In genomic region chr2:32601417-32602065, GRCm38 (mm10) we compare ENCODE assay signal across 8 mouse cellular contexts. TPM values are rescaled to one million over a fixed set of nuclear protein-coding genes. Genes with fewer than 3 reads are reported as not detected.
DNase-seq lines count a peak whose midpoint lies in the region; ATAC-seq lines count a peak whose summit lies in the region.

No protein-coding gene starts in this region.

- H3K4me1 ChIP-seq in kidney, embryonic 16.5 days (ENCODE audit: insufficient read depth, low read length) = peaks cover 9% of the 10 kb centered on the region
- H3K4me1 ChIP-seq in embryonic facial prominence, embryonic 13.5 days = peaks cover 22% of the 10 kb centered on the region
- peaks cover 17% of the 10 kb centered on the region for H3K4me1 ChIP-seq in limb, embryonic 12.5 days (replicated peaks)
- H3K4me1 ChIP-seq in midbrain, embryonic 14.5 days (ENCODE audit: control insufficient read depth, insufficient read depth, low read length) = 0 out of 2 replicates have a peak, but pooled peaks cover 3% of the 10 kb centered on the region

- no peaks in the 10 kb centered on the region for H3K27me3 ChIP-seq in kidney, embryonic 16.5 days (ENCODE audit: insufficient read depth, low read length)
- no peaks in the 10 kb centered on the region for H3K27me3 ChIP-seq in embryonic facial prominence, embryonic 13.5 days
- H3K27me3 ChIP-seq in limb, embryonic 12.5 days = no peaks in the 10 kb centered on the region
- no peaks in the 10 kb centered on the region for H3K27me3 ChIP-seq in midbrain, embryonic 14.5 days (ENCODE audit: control insufficient read depth, insufficient read depth, low read length)

- DNase-seq in kidney, adult 11 months = no peak
- DNase-seq in midbrain, embryonic 14.5 days = peak; percentile 49
- DNase-seq in frontal cortex, adult 2 months (ENCODE audit: extremely low spot score in 1 of 2, low spot score in 1 of 2) = no peak
- DNase-seq in layer of hippocampus, adult 8-10 months (ENCODE audit: low spot score in 2 of 2) = no peak

- H3K27ac ChIP-seq in kidney, embryonic 16.5 days (ENCODE audit: low read length) = no peak overlapping the region
- peak overlapping the region; percentile 82 for H3K27ac ChIP-seq in embryonic facial prominence, embryonic 13.5 days
- peak overlapping the region; percentile 69 for H3K27ac ChIP-seq in limb, embryonic 12.5 days
- no peak overlapping the region for H3K27ac ChIP-seq in midbrain, embryonic 14.5 days (replicated peaks; ENCODE audit: low read depth, low read length)

- 44% methylated on average over 8 of the region's 8 CpGs for WGBS in kidney, embryonic 16.5 days
- 24% methylated on average over 8 of the region's 8 CpGs for WGBS in embryonic facial prominence, embryonic 13.5 days
- WGBS in limb, embryonic 12.5 days = 33% methylated on average over 8 of the region's 8 CpGs
- WGBS in midbrain, embryonic 14.5 days = 42% methylated on average over 8 of the region's 8 CpGs

- H3K36me3 ChIP-seq in kidney, embryonic 16.5 days (ENCODE audit: insufficient read depth, low read length) = no peaks in the 10 kb centered on the region
- H3K36me3 ChIP-seq in embryonic facial prominence, embryonic 13.5 days = peaks cover 17% of the 10 kb centered on the region
- peaks cover 18% of the 10 kb centered on the region for H3K36me3 ChIP-seq in limb, embryonic 12.5 days
- no peaks in the 10 kb centered on the region for H3K36me3 ChIP-seq in midbrain, embryonic 14.5 days (ENCODE audit: control insufficient read depth, insufficient read depth, low read length)

- no peaks in the 10 kb centered on the region for H3K9me3 ChIP-seq in kidney, embryonic 16.5 days (ENCODE audit: low read length)
- no peaks in the 10 kb centered on the region for H3K9me3 ChIP-seq in embryonic facial prominence, embryonic 13.5 days
- H3K9me3 ChIP-seq in limb, embryonic 12.5 days = no peaks in the 10 kb centered on the region
- H3K9me3 ChIP-seq in midbrain, embryonic 14.5 days (ENCODE audit: control insufficient read depth, low read length) = no peaks in the 10 kb centered on the region

- H3K4me3 ChIP-seq in kidney, embryonic 16.5 days (ENCODE audit: low read length) = no peak overlapping the region
- no peak overlapping the region for H3K4me3 ChIP-seq in embryonic facial prominence, embryonic 13.5 days
- H3K4me3 ChIP-seq in limb, embryonic 12.5 days (replicated peaks) = no peak overlapping the region
- no peak overlapping the region for H3K4me3 ChIP-seq in midbrain, embryonic 14.5 days (replicated peaks; ENCODE audit: low read depth, low read length)

- peak; percentile 57; the same call in 1 of the 2 replicates for ATAC-seq in kidney, embryonic 16.5 days (ENCODE audit: low FRiP score, low TSS enrichment)
- peak; percentile 68 for ATAC-seq in activated CD4-positive, CD25-positive, alpha-beta regulatory T cell, adult 4 months
- ATAC-seq in embryonic facial prominence, embryonic 13.5 days (ENCODE audit: insufficient number of reproducible peaks, insufficient read depth, low FRiP score, low TSS enrichment, low read depth) = no peak; the same call in 1 of the 2 replicates
- ATAC-seq in limb, embryonic 12.5 days (ENCODE audit: insufficient number of reproducible peaks, insufficient read depth, low FRiP score, low TSS enrichment, low read depth) = peak; percentile 56; the same call in 1 of the 2 replicates
- no peak for ATAC-seq in midbrain, embryonic 14.5 days (ENCODE audit: low FRiP score, low TSS enrichment)

- H3K4me2 ChIP-seq in kidney, embryonic 16.5 days (replicated peaks; ENCODE audit: low read depth, low read length) = no peak overlapping the region
- peak overlapping the region; percentile 56 for H3K4me2 ChIP-seq in embryonic facial prominence, embryonic 13.5 days
- H3K4me2 ChIP-seq in limb, embryonic 12.5 days = peak overlapping the region; percentile 47; the same call in 1 of the 2 replicates
- H3K4me2 ChIP-seq in midbrain, embryonic 14.5 days (ENCODE audit: low read length) = no peak overlapping the region

- H3K9ac ChIP-seq in kidney, embryonic 16.5 days (replicated peaks; ENCODE audit: low read length) = no peak overlapping the region
- no peak overlapping the region for H3K9ac ChIP-seq in embryonic facial prominence, embryonic 13.5 days
- H3K9ac ChIP-seq in limb, embryonic 12.5 days (replicated peaks) = no peak overlapping the region
- no peak overlapping the region for H3K9ac ChIP-seq in midbrain, embryonic 14.5 days (replicated peaks; ENCODE audit: low read length)

RNA-seq across cellular contexts. Expression of gene St6galnac6, which starts 2.0 kb away (rescaled TPM):
- 18.5 and 18.6 TPM in 2 replicates for polyA plus RNA-seq in kidney, embryonic 16.5 days (2015; fragmentation: Nextera tagmentation; extraction: Ambion mirVana)
- 1 to 10 TPM; 2.5 to 3.4 TPM for polyA plus RNA-seq in activated CD4-positive, CD25-positive, alpha-beta regulatory T cell, adult 4 months (2017; shearing (Covaris generic))
- 29.9 and 35.1 TPM in 2 replicates for polyA plus RNA-seq in embryonic facial prominence, embryonic 13.5 days (2015; fragmentation: Nextera tagmentation; extraction: Ambion mirVana)
- 23.4 and 23.7 TPM in 2 replicates for polyA plus RNA-seq in limb, embryonic 12.5 days (2016; fragmentation: Nextera tagmentation; extraction: Ambion mirVana)
- 7.6 and 10.2 TPM in 2 replicates for polyA plus RNA-seq in midbrain, embryonic 14.5 days (2014; fragmentation: Nextera tagmentation; extraction: Ambion mirVana)
- polyA plus RNA-seq in frontal cortex, adult 2 months (2012; rRNA removed) = 98.8 and 112 TPM in 2 replicates
- 100 to 1,000 TPM; 110 to 144 (median 116) TPM for total RNA-seq in layer of hippocampus, adult 8-10 months (2022)

RNA-seq across cellular contexts. Expression of gene St6galnac4, which starts 14.6 kb away (rescaled TPM):
- 24.7 TPM in 2 replicates for polyA plus RNA-seq in kidney, embryonic 16.5 days (2015; fragmentation: Nextera tagmentation; extraction: Ambion mirVana)
- 10 to 100 TPM; 30.7 to 39.8 TPM for polyA plus RNA-seq in activated CD4-positive, CD25-positive, alpha-beta regulatory T cell, adult 4 months (2017; shearing (Covaris generic))
- 33.1 and 34.7 TPM in 2 replicates for polyA plus RNA-seq in embryonic facial prominence, embryonic 13.5 days (2015; fragmentation: Nextera tagmentation; extraction: Ambion mirVana)
- 29.8 and 29.9 TPM in 2 replicates for polyA plus RNA-seq in limb, embryonic 12.5 days (2016; fragmentation: Nextera tagmentation; extraction: Ambion mirVana)
- polyA plus RNA-seq in midbrain, embryonic 14.5 days (2014; fragmentation: Nextera tagmentation; extraction: Ambion mirVana) = 20.1 and 24.8 TPM in 2 replicates
- polyA plus RNA-seq in frontal cortex, adult 2 months (2012; rRNA removed) = 32.4 and 34.4 TPM in 2 replicates
- 10 to 100 TPM; 36.1 to 48.6 (median 40.3) TPM for total RNA-seq in layer of hippocampus, adult 8-10 months (2022)

RNA-seq across cellular contexts. Expression of gene Ak1, which starts 20.0 kb away (rescaled TPM):
- 35.7 and 39.1 TPM in 2 replicates for polyA plus RNA-seq in kidney, embryonic 16.5 days (2015; fragmentation: Nextera tagmentation; extraction: Ambion mirVana)
- polyA plus RNA-seq in activated CD4-positive, CD25-positive, alpha-beta regulatory T cell, adult 4 months (2017; shearing (Covaris generic)) = under 1 TPM; 0.16 to 0.48 TPM
- 20.7 and 27.3 TPM in 2 replicates for polyA plus RNA-seq in embryonic facial prominence, embryonic 13.5 days (2015; fragmentation: Nextera tagmentation; extraction: Ambion mirVana)
- 34.3 and 34.4 TPM in 2 replicates for polyA plus RNA-seq in limb, embryonic 12.5 days (2016; fragmentation: Nextera tagmentation; extraction: Ambion mirVana)
- 69.2 and 76.2 TPM in 2 replicates for polyA plus RNA-seq in midbrain, embryonic 14.5 days (2014; fragmentation: Nextera tagmentation; extraction: Ambion mirVana)
- polyA plus RNA-seq in frontal cortex, adult 2 months (2012; rRNA removed) = 151 and 154 TPM in 2 replicates
- 100 to 1,000 TPM; 116 to 131 (median 119) TPM for total RNA-seq in layer of hippocampus, adult 8-10 months (2022)

RNA-seq across cellular contexts. Expression of gene 9430097D07Rik, which starts 26.1 kb away (rescaled TPM):
- 0.12 and 0.16 TPM in 2 replicates for polyA plus RNA-seq in kidney, embryonic 16.5 days (2015; fragmentation: Nextera tagmentation; extraction: Ambion mirVana)
- polyA plus RNA-seq in activated CD4-positive, CD25-positive, alpha-beta regulatory T cell, adult 4 months (2017; shearing (Covaris generic)) = not detected
- 0.18 TPM in 1 of 2 replicates, not detected in the other for polyA plus RNA-seq in embryonic facial prominence, embryonic 13.5 days (2015; fragmentation: Nextera tagmentation; extraction: Ambion mirVana)
- 0.55 TPM in 1 of 2 replicates, not detected in the other for polyA plus RNA-seq in limb, embryonic 12.5 days (2016; fragmentation: Nextera tagmentation; extraction: Ambion mirVana)
- 0.29 and 1.3 TPM in 2 replicates for polyA plus RNA-seq in midbrain, embryonic 14.5 days (2014; fragmentation: Nextera tagmentation; extraction: Ambion mirVana)
- polyA plus RNA-seq in frontal cortex, adult 2 months (2012; rRNA removed) = 0.38 and 0.46 TPM in 2 replicates
- total RNA-seq in layer of hippocampus, adult 8-10 months (2022) = under 1 TPM; 0.23 to 0.74 (median 0.40) TPM

RNA-seq across cellular contexts. Expression of gene Pip5kl1, which starts 26.9 kb away (rescaled TPM):
- 2.5 and 2.6 TPM in 2 replicates for polyA plus RNA-seq in kidney, embryonic 16.5 days (2015; fragmentation: Nextera tagmentation; extraction: Ambion mirVana)
- not detected for polyA plus RNA-seq in activated CD4-positive, CD25-positive, alpha-beta regulatory T cell, adult 4 months (2017; shearing (Covaris generic))
- 0.92 and 1.1 TPM in 2 replicates for polyA plus RNA-seq in embryonic facial prominence, embryonic 13.5 days (2015; fragmentation: Nextera tagmentation; extraction: Ambion mirVana)
- polyA plus RNA-seq in limb, embryonic 12.5 days (2016; fragmentation: Nextera tagmentation; extraction: Ambion mirVana) = 3.9 and 5.4 TPM in 2 replicates
- 7.1 and 11.5 TPM in 2 replicates for polyA plus RNA-seq in midbrain, embryonic 14.5 days (2014; fragmentation: Nextera tagmentation; extraction: Ambion mirVana)
- 22.7 and 23.6 TPM in 2 replicates for polyA plus RNA-seq in frontal cortex, adult 2 months (2012; rRNA removed)
- 1 to 10 TPM; 4.0 to 5.2 (median 4.5) TPM for total RNA-seq in layer of hippocampus, adult 8-10 months (2022)

Comparison
In these comparisons a context has a peak if more than half of its experiments do, and no peak if none do; other contexts are left out.
1. ATAC-seq: peak in kidney, embryonic 16.5 days (single experiment), activated CD4-positive, CD25-positive, alpha-beta regulatory T cell, adult 4 months (single experiment) and limb, embryonic 12.5 days (single experiment); none in embryonic facial prominence, embryonic 13.5 days (single experiment) and midbrain, embryonic 14.5 days (single experiment).
2. H3K27ac ChIP-seq: peak in embryonic facial prominence, embryonic 13.5 days (single experiment) and limb, embryonic 12.5 days (single experiment); none in kidney, embryonic 16.5 days (single experiment) and midbrain, embryonic 14.5 days (single experiment).
3. H3K4me2 ChIP-seq: peak in embryonic facial prominence, embryonic 13.5 days (single experiment) and limb, embryonic 12.5 days (single experiment); none in kidney, embryonic 16.5 days (single experiment) and midbrain, embryonic 14.5 days (single experiment).
4. RNA of gene Ak1, which starts 20.0 kb away (polyA plus RNA-seq): 151 to 154 TPM in frontal cortex, adult 2 months, 69.2 to 76.2 TPM in midbrain, embryonic 14.5 days, 35.7 to 39.1 TPM in kidney, embryonic 16.5 days, 34.3 to 34.4 TPM in limb, embryonic 12.5 days and 20.7 to 27.3 TPM in embryonic facial prominence, embryonic 13.5 days; 0.16 to 0.48 TPM in activated CD4-positive, CD25-positive, alpha-beta regulatory T cell, adult 4 months; every median in the first group is over 10 times any median in the second.